Mouse (Mus musculus) left cerebral cortex, adult 8-10 months (tissue): ENCODE results near the gene Sorl1. TPM values are rescaled to one million over a fixed set of nuclear protein-coding genes. Genes with fewer than 3 reads are reported as not detected.

Experiments used
- DNase-seq, 2 experiments: peaks; one replicate each; pipeline ENCODE4 v3.0.0; 2022; ENCODE audit warnings: low spot score in 2 of 2
- total RNA-seq, 4 experiments: library from RNA; stranded (reverse); gene quantifications; 2 replicates each; pipeline ENCODE4 v1.2.4; 2022

Sorl1 gene
- total RNA-seq, 4 experiments from 2014 or later = 150 to 183 (median 172) TPM

- no peak for DNase-seq
Measured at GRCm38 (mm10) chr9:41925721-41926120, 198.4 kb downstream of the Sorl1 start.

- DNase-seq = no peak
Measured at GRCm38 (mm10) chr9:41924140-41924539, 200.0 kb downstream of the Sorl1 start.

GRCm38 (mm10) chr9:41922416-41922815 is 201.7 kb downstream of the Sorl1 start:
- no peak for DNase-seq

- no peak for DNase-seq
Measured at GRCm38 (mm10) chr9:41918657-41919380, 205.3 kb downstream of the Sorl1 start.

- no peak for DNase-seq
Measured at GRCm38 (mm10) chr9:41918155-41918554, 205.9 kb downstream of the Sorl1 start.

- no peak for DNase-seq
Measured at GRCm38 (mm10) chr9:41915571-41915970, 208.5 kb downstream of the Sorl1 start.

Other genes with a start within 250 kb of the Sorl1 start
- 10 to 100 TPM; 56.7 to 61.3 (median 58.7) TPM for gene Sc5d, start 140.0 kb upstream of the Sorl1 start, total RNA-seq